Mouse (Mus musculus) spleen, postnatal 4 days (tissue): ENCODE measurements around the gene Pcnx.

Experiments used
- DNase-seq, 2 experiments: peaks; one replicate each; pipeline ENCODE4 v3.0.0; 2022; ENCODE audit warnings: low spot score in 2 of 2

Gene Pcnx

GRCm38 (mm10) chr12:81859351-81860307 lies at the start of gene Pcnx:
TSS of gene Pcnx (plus strand) at chr12:81860023.
- DNase-seq = peak; percentile 82 to 93

GRCm38 (mm10) chr12:81810417-81810816 lies 49.4 kb upstream of the Pcnx start:
- no peak for DNase-seq

GRCm38 (mm10) chr12:81814742-81815141 lies 45.1 kb upstream of the Pcnx start:
- DNase-seq = no peak

GRCm38 (mm10) chr12:81816330-81817125 lies 43.3 kb upstream of the Pcnx start:
- DNase-seq = no peak

GRCm38 (mm10) chr12:81817126-81817505 lies 42.7 kb upstream of the Pcnx start:
- DNase-seq = no peak

GRCm38 (mm10) chr12:81820700-81821099 lies 39.1 kb upstream of the Pcnx start:
- no peak for DNase-seq

GRCm38 (mm10) chr12:81822176-81822575 lies 37.6 kb upstream of the Pcnx start:
- no peak for DNase-seq

- no peak for DNase-seq
Measured at GRCm38 (mm10) chr12:81822778-81823480, 36.9 kb upstream of the Pcnx start.

- DNase-seq = no peak
Measured at GRCm38 (mm10) chr12:81828355-81828754, 31.5 kb upstream of the Pcnx start.

GRCm38 (mm10) chr12:81832039-81832738 lies 27.6 kb upstream of the Pcnx start:
- DNase-seq = no peak

GRCm38 (mm10) chr12:81833094-81833493 lies 26.7 kb upstream of the Pcnx start:
- DNase-seq = no peak

- DNase-seq = no peak
Measured at GRCm38 (mm10) chr12:81836162-81836561, 23.7 kb upstream of the Pcnx start.

GRCm38 (mm10) chr12:81837463-81837862 lies 22.4 kb upstream of the Pcnx start:
- DNase-seq = no peak

- DNase-seq = no peak
Measured at GRCm38 (mm10) chr12:81839663-81840062, 20.2 kb upstream of the Pcnx start.

GRCm38 (mm10) chr12:81841046-81841445 lies 18.8 kb upstream of the Pcnx start:
- no peak for DNase-seq

- DNase-seq = no peak
Measured at GRCm38 (mm10) chr12:81843501-81843900, 16.3 kb upstream of the Pcnx start.

- DNase-seq = no peak
Measured at GRCm38 (mm10) chr12:81844572-81844971, 15.3 kb upstream of the Pcnx start.

GRCm38 (mm10) chr12:81844981-81845380 lies 14.8 kb upstream of the Pcnx start:
- DNase-seq = no peak

GRCm38 (mm10) chr12:81849629-81850028 lies 10.2 kb upstream of the Pcnx start:
- DNase-seq = no peak

- DNase-seq = no peak
Measured at GRCm38 (mm10) chr12:81852551-81852950, 7.3 kb upstream of the Pcnx start.

- no peak for DNase-seq
Measured at GRCm38 (mm10) chr12:81852977-81853376, 6.8 kb upstream of the Pcnx start.
